In the genomic region with DNA sequence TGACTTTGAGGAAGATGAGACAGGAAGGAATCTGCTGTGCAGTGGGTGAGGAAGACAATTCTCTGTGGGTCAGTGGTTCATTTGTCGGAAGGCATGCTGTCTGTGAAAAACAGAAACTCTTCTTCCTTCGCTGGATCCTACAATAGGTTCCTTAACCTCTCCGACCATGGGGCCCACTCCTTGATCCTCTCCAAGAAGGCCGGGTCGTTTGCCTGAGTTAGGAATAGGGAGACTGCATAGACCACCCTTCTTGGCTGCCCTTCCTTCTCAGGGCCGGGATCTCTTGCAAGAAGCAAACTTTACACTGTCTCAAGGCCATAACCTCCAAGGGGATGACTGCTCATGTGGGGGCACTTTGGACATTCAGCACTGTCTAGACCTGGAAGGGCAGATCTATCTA, we compare ENCODE assay signal across 23 mouse cellular contexts. TPM values are rescaled to one million over a fixed set of nuclear protein-coding genes. Genes with fewer than 3 reads are reported as not detected.
DNase-seq lines count a peak whose midpoint lies in the region; ATAC-seq lines count a peak whose summit lies in the region.
"Had no signal": no experiment of that assay in that cellular context is flagged by ENCODE, and none has a peak within 500 bp of the region (broad histone marks: within the 10 kb centered on the region; RNA-seq: fewer than 3 reads in every experiment).

No protein-coding gene starts in this region.

- ATAC-seq in heart, embryonic 11.5 days (replicated peaks; ENCODE audit: insufficient number of reproducible peaks, low FRiP score, low TSS enrichment): no peak
- no peak for ATAC-seq in limb, embryonic 11.5 days (ENCODE audit: insufficient number of reproducible peaks, low FRiP score, low TSS enrichment, low read depth)
- ATAC-seq in midbrain, embryonic 11.5 days (ENCODE audit: low FRiP score): no peak
- no peak for ATAC-seq in midbrain, embryonic 14.5 days (ENCODE audit: low FRiP score, low TSS enrichment)
- ATAC-seq: activated CD4-positive, CD25-positive, alpha-beta regulatory T cell, adult 4 months; CD4-positive, CD25-positive, alpha-beta regulatory T cell, adult 4 months; Patski had no signal

- H3K4me3 ChIP-seq in heart, embryonic 11.5 days (ENCODE audit: low read depth, low read length): no peak overlapping the region
- H3K4me3 ChIP-seq in limb, embryonic 11.5 days (ENCODE audit: low read depth, low read length): no peak overlapping the region
- no peak overlapping the region for H3K4me3 ChIP-seq in limb, embryonic 10.5 days
- H3K4me3 ChIP-seq in midbrain, embryonic 11.5 days (ENCODE audit: low read depth, low read length): no peak overlapping the region
- no peak overlapping the region for H3K4me3 ChIP-seq in midbrain, embryonic 14.5 days (replicated peaks; ENCODE audit: low read depth, low read length)

- no peaks in the 10 kb centered on the region for H3K27me3 ChIP-seq in heart, embryonic 11.5 days (ENCODE audit: control insufficient read depth, insufficient read depth, low read length)
- H3K27me3 ChIP-seq in limb, embryonic 11.5 days (ENCODE audit: control insufficient read depth, insufficient read depth, low read length): no peaks in the 10 kb centered on the region
- no peaks in the 10 kb centered on the region for H3K27me3 ChIP-seq in limb, embryonic 10.5 days (ENCODE audit: low read depth, poor library complexity, severe bottlenecking)
- no peaks in the 10 kb centered on the region for H3K27me3 ChIP-seq in midbrain, embryonic 11.5 days (ENCODE audit: control insufficient read depth, insufficient read depth, low read length)
- H3K27me3 ChIP-seq in midbrain, embryonic 14.5 days (ENCODE audit: control insufficient read depth, insufficient read depth, low read length): no peaks in the 10 kb centered on the region
- H3K27me3 ChIP-seq: CH12.LX had no signal

- no peak overlapping the region for H3K9ac ChIP-seq in heart, embryonic 11.5 days (ENCODE audit: low read depth, low read length)
- no peak overlapping the region for H3K9ac ChIP-seq in limb, embryonic 11.5 days (ENCODE audit: low read length)
- no peak overlapping the region for H3K9ac ChIP-seq in midbrain, embryonic 11.5 days (ENCODE audit: low read length)
- H3K9ac ChIP-seq in midbrain, embryonic 14.5 days (replicated peaks; ENCODE audit: low read length): no peak overlapping the region

- DNase-seq in heart, adult 11 months: peak; percentile 76
- DNase-seq in limb, embryonic 11.5 days (ENCODE audit: low spot score): peak; percentile 15
- no peak for DNase-seq in limb, embryonic 10.5 days (ENCODE audit: low spot score)
- DNase-seq in midbrain, embryonic 11.5 days (ENCODE audit: low spot score, missing footprints): peak; percentile 66
- DNase-seq in midbrain, embryonic 14.5 days: no peak
- DNase-seq: adrenal gland, adult 2 months; adrenal gland, adult 8-10 months; adrenal gland, postnatal 10 days; adrenal gland, postnatal 14 days; adrenal gland, postnatal 25 days; adrenal gland, postnatal 36 days; B cell, adult 2 months; cerebellum, adult 11 months; cerebellum, adult 11-12 months; cerebellum, adult 18-20 months had no signal

- H3K4me1 ChIP-seq in heart, embryonic 11.5 days (ENCODE audit: control insufficient read depth, insufficient read depth, low read length): no peaks in the 10 kb centered on the region
- H3K4me1 ChIP-seq in limb, embryonic 11.5 days (ENCODE audit: control insufficient read depth, insufficient read depth, low read length): no peaks in the 10 kb centered on the region
- H3K4me1 ChIP-seq in limb, embryonic 10.5 days: peaks cover 7% of the 10 kb centered on the region; the same call in 1 of the 2 replicates
- no peaks in the 10 kb centered on the region for H3K4me1 ChIP-seq in midbrain, embryonic 11.5 days (ENCODE audit: control insufficient read depth, insufficient read depth, low read length)
- no peaks in the 10 kb centered on the region for H3K4me1 ChIP-seq in midbrain, embryonic 14.5 days (ENCODE audit: control insufficient read depth, insufficient read depth, low read length)

- no peaks in the 10 kb centered on the region for H3K36me3 ChIP-seq in heart, embryonic 11.5 days (ENCODE audit: control insufficient read depth, insufficient read depth, low read length)
- H3K36me3 ChIP-seq in limb, embryonic 11.5 days (ENCODE audit: control insufficient read depth, insufficient read depth, low read length): no peaks in the 10 kb centered on the region
- H3K36me3 ChIP-seq in limb, embryonic 10.5 days: no peaks in the 10 kb centered on the region
- no peaks in the 10 kb centered on the region for H3K36me3 ChIP-seq in midbrain, embryonic 11.5 days (ENCODE audit: control insufficient read depth, insufficient read depth, low read length)
- H3K36me3 ChIP-seq in midbrain, embryonic 14.5 days (ENCODE audit: control insufficient read depth, insufficient read depth, low read length): no peaks in the 10 kb centered on the region
- H3K36me3 ChIP-seq: G1E had no signal

- H3K27ac ChIP-seq in heart, embryonic 11.5 days (ENCODE audit: low read depth, low read length): no peak overlapping the region
- no peak overlapping the region for H3K27ac ChIP-seq in limb, embryonic 11.5 days (replicated peaks; ENCODE audit: low read depth, low read length)
- H3K27ac ChIP-seq in limb, embryonic 10.5 days: no peak overlapping the region
- H3K27ac ChIP-seq in midbrain, embryonic 11.5 days (ENCODE audit: low read depth, low read length): no peak overlapping the region
- no peak overlapping the region for H3K27ac ChIP-seq in midbrain, embryonic 14.5 days (replicated peaks; ENCODE audit: low read depth, low read length)

- 77% methylated on average over 6 of the region's 6 CpGs for WGBS in heart, embryonic 11.5 days (ENCODE audit: insufficient replicate concordance)
- 86% methylated on average over 6 of the region's 6 CpGs for WGBS in limb, embryonic 11.5 days
- 89% methylated on average over 6 of the region's 6 CpGs for WGBS in limb, embryonic 10.5 days
- WGBS in midbrain, embryonic 11.5 days: 91% methylated on average over 6 of the region's 6 CpGs
- WGBS in midbrain, embryonic 14.5 days: 83% methylated on average over 6 of the region's 6 CpGs

- H3K9me3 ChIP-seq in heart, embryonic 11.5 days (replicated peaks; ENCODE audit: control insufficient read depth, low read length): no peaks in the 10 kb centered on the region
- no peaks in the 10 kb centered on the region for H3K9me3 ChIP-seq in limb, embryonic 11.5 days (ENCODE audit: control insufficient read depth, low read length)
- H3K9me3 ChIP-seq in limb, embryonic 10.5 days (replicated peaks): no peaks in the 10 kb centered on the region
- no peaks in the 10 kb centered on the region for H3K9me3 ChIP-seq in midbrain, embryonic 11.5 days (ENCODE audit: control insufficient read depth, low read length)
- no peaks in the 10 kb centered on the region for H3K9me3 ChIP-seq in midbrain, embryonic 14.5 days (ENCODE audit: control insufficient read depth, low read length)
- H3K9me3 ChIP-seq: G1E had no signal

- no peak overlapping the region for H3K4me2 ChIP-seq in heart, embryonic 11.5 days
- no peak overlapping the region for H3K4me2 ChIP-seq in limb, embryonic 11.5 days (ENCODE audit: low read depth, severe bottlenecking)
- H3K4me2 ChIP-seq in midbrain, embryonic 11.5 days: no peak overlapping the region
- H3K4me2 ChIP-seq in midbrain, embryonic 14.5 days (ENCODE audit: low read length): no peak overlapping the region

RNA-seq across cellular contexts. Expression of gene Pde11a, which starts 19.3 kb away (rescaled TPM):
- 0.11 and 0.13 TPM in 2 replicates for polyA plus RNA-seq in heart, embryonic 11.5 days (2014; fragmentation: Nextera tagmentation; extraction: Ambion mirVana)
- polyA plus RNA-seq in limb, embryonic 11.5 days (2014; fragmentation: Nextera tagmentation; extraction: Ambion mirVana): 0.31 and 0.52 TPM in 2 replicates
- polyA plus RNA-seq in limb, embryonic 10.5 days (2016; fragmentation: Nextera tagmentation; extraction: Ambion mirVana): 0.11 and 0.25 TPM in 2 replicates
- 0.12 TPM in 1 of 2 replicates, not detected in the other for polyA plus RNA-seq in midbrain, embryonic 11.5 days (2014; fragmentation: Nextera tagmentation; extraction: Ambion mirVana)
- polyA plus RNA-seq in midbrain, embryonic 14.5 days (2014; fragmentation: Nextera tagmentation; extraction: Ambion mirVana): 0.36 and 0.63 TPM in 2 replicates
- polyA plus RNA-seq: adrenal gland, adult 2 months; C2C12 had no signal

RNA-seq across cellular contexts. Expression of gene Cyct, which starts 41.0 kb away (rescaled TPM):
- 0.26 and 0.61 TPM in 2 replicates for polyA plus RNA-seq in heart, embryonic 11.5 days (2014; fragmentation: Nextera tagmentation; extraction: Ambion mirVana)
- polyA plus RNA-seq in limb, embryonic 11.5 days (2014; fragmentation: Nextera tagmentation; extraction: Ambion mirVana): not detected in 2 replicates
- not detected in 2 replicates for polyA plus RNA-seq in limb, embryonic 10.5 days (2016; fragmentation: Nextera tagmentation; extraction: Ambion mirVana)
- not detected in 2 replicates for polyA plus RNA-seq in midbrain, embryonic 11.5 days (2014; fragmentation: Nextera tagmentation; extraction: Ambion mirVana)
- polyA plus RNA-seq in midbrain, embryonic 14.5 days (2014; fragmentation: Nextera tagmentation; extraction: Ambion mirVana): not detected in 2 replicates
- polyA plus RNA-seq: activated CD4-positive, CD25-positive, alpha-beta regulatory T cell, adult 4 months; adrenal gland, adult 2 months; brain, embryonic 14.5 days; C2C12; CD4-positive, CD25-positive, alpha-beta regulatory T cell, adult 4 months; G1E; Patski had no signal

RNA-seq across cellular contexts. Expression of gene Rbm45, which starts 50.6 kb away (rescaled TPM):
- polyA plus RNA-seq in heart, embryonic 11.5 days (2014; fragmentation: Nextera tagmentation; extraction: Ambion mirVana): 11.0 and 11.4 TPM in 2 replicates
- 16.3 and 16.8 TPM in 2 replicates for polyA plus RNA-seq in limb, embryonic 11.5 days (2014; fragmentation: Nextera tagmentation; extraction: Ambion mirVana)
- 13.8 and 14.2 TPM in 2 replicates for polyA plus RNA-seq in limb, embryonic 10.5 days (2016; fragmentation: Nextera tagmentation; extraction: Ambion mirVana)
- 17.3 and 17.5 TPM in 2 replicates for polyA plus RNA-seq in midbrain, embryonic 11.5 days (2014; fragmentation: Nextera tagmentation; extraction: Ambion mirVana)
- polyA plus RNA-seq in midbrain, embryonic 14.5 days (2014; fragmentation: Nextera tagmentation; extraction: Ambion mirVana): 17.4 and 19.5 TPM in 2 replicates

Comparison
In these comparisons a context has a peak if more than half of its experiments do, and no peak if none do; other contexts are left out.
1. DNase-seq: peak in heart, adult 11 months (single experiment), limb, embryonic 11.5 days (single experiment) and midbrain, embryonic 11.5 days (single experiment); none in limb, embryonic 10.5 days (single experiment) and midbrain, embryonic 14.5 days (single experiment).